Mouse (Mus musculus): ENCODE measurements around the gene Purb.

DNA sequence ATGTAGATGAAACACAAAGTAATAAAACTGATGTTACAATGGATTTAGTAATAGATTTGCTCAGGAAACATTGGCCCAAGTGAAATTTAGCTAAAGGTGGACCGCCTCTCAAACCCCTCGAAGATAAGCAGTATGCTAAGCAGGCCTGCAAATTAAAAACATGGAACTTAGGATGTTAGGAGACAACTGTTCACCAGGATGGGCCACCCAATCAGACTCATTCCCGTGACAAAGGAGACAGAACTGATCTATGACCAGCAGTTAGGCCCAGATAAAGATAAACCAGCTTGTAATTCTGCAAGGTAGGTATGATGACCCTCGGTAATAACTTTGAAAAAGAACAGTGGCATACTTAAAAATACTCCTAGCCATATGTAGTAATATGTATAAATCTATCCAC lies 32.6 kb downstream of the Purb start:
- TF ChIP-seq POLR2A (IDR thresholded peaks at IDR 0.05; ENCODE audit: borderline replicate concordance, low read depth, low read length) = no peak
- no peak for TF ChIP-seq CTCF (IDR thresholded peaks at IDR 0.05; ENCODE audit: low read depth, low read length)
